Mouse (Mus musculus): ENCODE data around the gene Cox6a1.
"Not testable (repeated sequence)": the region's sequence is repeated elsewhere in the genome, so short reads cannot be mapped to it uniquely, and the experiment has no call there.

The Cox6a1 gene

GRCm38 (mm10) chr5:115349225-115349555 is 409 bp upstream of the Cox6a1 start:
- DNase-seq (ENCODE audit: extremely low spot score, low read depth, low spot score) = no peak

- no peak for DNase-seq (ENCODE audit: extremely low spot score, low read depth, low spot score)
Observed at GRCm38 (mm10) chr5:115347564-115347963, 1.2 kb downstream of the Cox6a1 start.

- no peak for DNase-seq (ENCODE audit: extremely low spot score, low read depth, low spot score)
Observed at GRCm38 (mm10) chr5:115341314-115342165, 7.2 kb downstream of the Cox6a1 start.

GRCm38 (mm10) chr5:115340577-115341313 is 8.0 kb downstream of the Cox6a1 start, which contains the start of the genes Gatc and Triap1:
Gatc (minus strand) TSS chr5:115341178.
Triap1 (plus strand) TSS chr5:115341225.
- no peak for DNase-seq (ENCODE audit: extremely low spot score, low read depth, low spot score)

- DNase-seq (ENCODE audit: extremely low spot score, low read depth, low spot score) = no peak
Observed at GRCm38 (mm10) chr5:115340007-115340406, 8.8 kb downstream of the Cox6a1 start.

GRCm38 (mm10) chr5:115333626-115334025 is 15.2 kb downstream of the Cox6a1 start:
- no peak for DNase-seq (ENCODE audit: extremely low spot score, low read depth, low spot score)

- no peak for DNase-seq (ENCODE audit: extremely low spot score, low read depth, low spot score)
Observed at GRCm38 (mm10) chr5:115330955-115331354, 17.8 kb downstream of the Cox6a1 start.

GRCm38 (mm10) chr5:115327610-115328548 is 20.9 kb downstream of the Cox6a1 start:
- DNase-seq (ENCODE audit: extremely low spot score, low read depth, low spot score) = no peak

- no peak for DNase-seq (ENCODE audit: extremely low spot score, low read depth, low spot score)
Observed at GRCm38 (mm10) chr5:115326875-115327609, 21.7 kb downstream of the Cox6a1 start, which contains the start of gene Srsf9. Srsf9 (plus strand) TSS chr5:115327177.

- DNase-seq (ENCODE audit: extremely low spot score, low read depth, low spot score) = no peak
Observed at GRCm38 (mm10) chr5:115326256-115326831, 22.4 kb downstream of the Cox6a1 start.

- DNase-seq (ENCODE audit: extremely low spot score, low read depth, low spot score) = no peak
Observed at GRCm38 (mm10) chr5:115319004-115319940, 29.5 kb downstream of the Cox6a1 start.

GRCm38 (mm10) chr5:115317645-115318328 is 31.0 kb downstream of the Cox6a1 start:
- no peak for DNase-seq (ENCODE audit: extremely low spot score, low read depth, low spot score)

- DNase-seq (ENCODE audit: extremely low spot score, low read depth, low spot score) = no peak
Observed at GRCm38 (mm10) chr5:115316968-115317644, 31.7 kb downstream of the Cox6a1 start.

GRCm38 (mm10) chr5:115313668-115313943 is 35.2 kb downstream of the Cox6a1 start:
- DNase-seq (ENCODE audit: extremely low spot score, low read depth, low spot score) = no peak

- DNase-seq (ENCODE audit: extremely low spot score, low read depth, low spot score) = no peak
Observed at GRCm38 (mm10) chr5:115312816-115313667, 35.7 kb downstream of the Cox6a1 start.

- DNase-seq (ENCODE audit: extremely low spot score, low read depth, low spot score) = no peak
Observed at GRCm38 (mm10) chr5:115312354-115312753, 36.4 kb downstream of the Cox6a1 start.

- not testable (repeated sequence) for DNase-seq (ENCODE audit: extremely low spot score, low read depth, low spot score)
Observed at GRCm38 (mm10) chr5:115302190-115302589, 46.6 kb downstream of the Cox6a1 start.

All from hindlimb bud, embryonic 11.5 days (tissue).